In genomic region chr4:124643859-124644258, GRCm38 (mm10) we compare ENCODE assay signal across 36 mouse cellular contexts. TPM values are rescaled to one million over a fixed set of nuclear protein-coding genes. Genes with fewer than 3 reads are reported as not detected.
A peak's percentile ranks its signal among the peaks of the same experiment; 100 is the strongest.
DNase-seq lines count a peak whose midpoint lies in the region; ATAC-seq lines count a peak whose summit lies in the region.
"Had no signal": no experiment of that assay in that cellular context is flagged by ENCODE, and none has a peak within 500 bp of the region (broad histone marks: within the 10 kb centered on the region; RNA-seq: fewer than 3 reads in every experiment).

No protein-coding gene starts in this region.

- H3K9me3 ChIP-seq in heart, embryonic 15.5 days (replicated peaks) = no peaks in the 10 kb centered on the region
- H3K9me3 ChIP-seq in hindbrain, embryonic 13.5 days = no peaks in the 10 kb centered on the region
- H3K9me3 ChIP-seq: embryonic facial prominence, embryonic 10.5 days; embryonic facial prominence, embryonic 13.5 days; forebrain, embryonic 12.5 days; forebrain, embryonic 15.5 days; G1E; hindbrain, embryonic 10.5 days had no signal

- peaks cover 44% of the 10 kb centered on the region for H3K4me1 ChIP-seq in heart, embryonic 15.5 days (replicated peaks)
- peaks cover 35% of the 10 kb centered on the region for H3K4me1 ChIP-seq in hindbrain, embryonic 13.5 days (replicated peaks)

- H3K4me3 ChIP-seq in heart, embryonic 15.5 days = no peak overlapping the region
- no peak overlapping the region for H3K4me3 ChIP-seq in hindbrain, embryonic 13.5 days
- H3K4me3 ChIP-seq: embryonic facial prominence, embryonic 10.5 days; embryonic facial prominence, embryonic 13.5 days; erythroblast, embryonic 14.5 days; forebrain, embryonic 12.5 days; forebrain, embryonic 15.5 days; gastrocnemius, adult 2 months; hindbrain, embryonic 10.5 days had no signal

- no peak overlapping the region for H3K4me2 ChIP-seq in heart, embryonic 15.5 days
- H3K4me2 ChIP-seq in hindbrain, embryonic 13.5 days = no peak overlapping the region
- H3K4me2 ChIP-seq: embryonic facial prominence, embryonic 13.5 days; forebrain, embryonic 12.5 days; forebrain, embryonic 15.5 days; heart, embryonic 11.5 days; hindbrain, embryonic 14.5 days had no signal

- WGBS in heart, embryonic 15.5 days = 56% methylated on average over 9 of the region's 9 CpGs
- 93% methylated on average over 9 of the region's 9 CpGs for WGBS in hindbrain, embryonic 13.5 days

- peak overlapping the region; percentile 61; the same call in 1 of the 2 replicates for H3K27ac ChIP-seq in heart, embryonic 15.5 days
- no peak overlapping the region for H3K27ac ChIP-seq in hindbrain, embryonic 13.5 days
- H3K27ac ChIP-seq: embryonic facial prominence, embryonic 10.5 days; embryonic facial prominence, embryonic 13.5 days; forebrain, embryonic 12.5 days; forebrain, embryonic 15.5 days; gastrocnemius, adult 2 months; hindbrain, embryonic 10.5 days; hindbrain, embryonic 14.5 days; hindbrain, postnatal 0 days had no signal

- no peaks in the 10 kb centered on the region for H3K36me3 ChIP-seq in heart, embryonic 15.5 days
- H3K36me3 ChIP-seq in hindbrain, embryonic 13.5 days = no peaks in the 10 kb centered on the region
- H3K36me3 ChIP-seq: embryonic facial prominence, embryonic 10.5 days; embryonic facial prominence, embryonic 13.5 days; forebrain, embryonic 12.5 days; forebrain, embryonic 15.5 days; G1E; hindbrain, embryonic 10.5 days had no signal

- no peak for DNase-seq in frontal cortex, postnatal 10 days (ENCODE audit: low spot score in 2 of 2)
- no peak for DNase-seq in heart, postnatal 25 days (ENCODE audit: low spot score)
- peak; percentile 7 for DNase-seq in 3T3-L1 (ENCODE audit: low read depth, low spot score)
- DNase-seq: adrenal gland, adult 2 months; adrenal gland, postnatal 14 days; B cell, adult 2 months; cerebellum, adult 11-12 months; cerebellum, adult 8-10 months; cerebellum, postnatal 10 days; cerebellum, postnatal 36 days; embryo, embryonic 11 days; gastrocnemius, adult 2 months; gastrocnemius, postnatal 14 days; heart, adult 11 months; heart, postnatal 10 days; kidney, adult 18-20 months; kidney, adult 9 months had no signal

- H3K9ac ChIP-seq in heart, embryonic 15.5 days = no peak overlapping the region
- H3K9ac ChIP-seq in hindbrain, embryonic 13.5 days = no peak overlapping the region
- H3K9ac ChIP-seq: embryonic facial prominence, embryonic 13.5 days; forebrain, embryonic 12.5 days; forebrain, embryonic 15.5 days; hindbrain, embryonic 14.5 days had no signal

- peaks cover 22% of the 10 kb centered on the region for H3K27me3 ChIP-seq in heart, embryonic 15.5 days
- H3K27me3 ChIP-seq in hindbrain, embryonic 13.5 days = peaks cover 42% of the 10 kb centered on the region
- H3K27me3 ChIP-seq: Patski had no signal

- ATAC-seq in frontal cortex, adult (ENCODE audit: low TSS enrichment) = peak; percentile 53
- no peak for ATAC-seq in heart, embryonic 15.5 days (replicated peaks; ENCODE audit: insufficient number of reproducible peaks, insufficient read depth, low FRiP score, low read depth)
- ATAC-seq in hindbrain, embryonic 13.5 days (ENCODE audit: low FRiP score) = no peak
- ATAC-seq: forebrain, embryonic 15.5 days; hindbrain, postnatal 0 days; inflammation-experienced regulatory T-cells, adult 6 months; intestine, embryonic 16.5 days; Patski had no signal

- intact Hi-C loops in heart, postnatal 25 days (cut with DNase I) = no loop called here

RNA-seq across cellular contexts. Expression of gene Pou3f1, which starts 12.7 kb away (rescaled TPM):
- polyA plus RNA-seq in heart, embryonic 15.5 days (2015; fragmentation: Nextera tagmentation; extraction: Ambion mirVana) = 0.14 and 0.15 TPM in 2 replicates
- under 1 TPM; 0.08 to 0.14 TPM for total RNA-seq in heart, postnatal 25 days (2021)
- polyA plus RNA-seq in hindbrain, embryonic 13.5 days (2015; fragmentation: Nextera tagmentation; extraction: Ambion mirVana) = 9.5 and 11.4 TPM in 2 replicates
- total RNA-seq: CH12.LX had no signal
- polyA plus RNA-seq: G1E; inflammation-experienced regulatory T-cells, adult 6 months had no signal

RNA-seq across cellular contexts. Expression of gene 3100002H09Rik, which starts 33.3 kb away (rescaled TPM):
- 0.14 TPM in 1 of 2 replicates, not detected in the other for polyA plus RNA-seq in heart, embryonic 15.5 days (2015; fragmentation: Nextera tagmentation; extraction: Ambion mirVana)
- not detected for total RNA-seq in heart, postnatal 25 days (2021)
- polyA plus RNA-seq in hindbrain, embryonic 13.5 days (2015; fragmentation: Nextera tagmentation; extraction: Ambion mirVana) = 1.00 TPM in 1 of 2 replicates, not detected in the other
- total RNA-seq: adrenal gland, adult 2 months; adrenal gland, postnatal 14 days; adrenal gland, postnatal 4 days; CH12.LX; gastrocnemius, adult 2 months; gastrocnemius, postnatal 14 days; gastrocnemius, postnatal 4 days; heart, postnatal 10 days had no signal
- polyA plus RNA-seq: adrenal gland, adult 2 months; embryonic facial prominence, embryonic 13.5 days; erythroblast, embryonic 14.5 days; G1E; heart, embryonic 11.5 days; hindbrain, embryonic 10.5 days; hindbrain, embryonic 14.5 days; inflammation-experienced regulatory T-cells, adult 6 months; intestine, embryonic 16.5 days; Patski had no signal

RNA-seq across cellular contexts. Expression of gene Utp11, which starts 49.5 kb away (rescaled TPM):
- polyA plus RNA-seq in heart, embryonic 15.5 days (2015; fragmentation: Nextera tagmentation; extraction: Ambion mirVana) = 42.6 and 47.5 TPM in 2 replicates
- total RNA-seq in heart, postnatal 25 days (2021) = 10 to 100 TPM; 10.8 to 13.2 TPM
- polyA plus RNA-seq in hindbrain, embryonic 13.5 days (2015; fragmentation: Nextera tagmentation; extraction: Ambion mirVana) = 45.1 and 47.9 TPM in 2 replicates

RNA-seq across cellular contexts. Expression of gene Fhl3, which starts 56.6 kb away (rescaled TPM):
- polyA plus RNA-seq in heart, embryonic 15.5 days (2015; fragmentation: Nextera tagmentation; extraction: Ambion mirVana) = 6.2 and 7.5 TPM in 2 replicates
- total RNA-seq in heart, postnatal 25 days (2021) = 10 to 100 TPM; 12.7 to 14.2 TPM
- polyA plus RNA-seq in hindbrain, embryonic 13.5 days (2015; fragmentation: Nextera tagmentation; extraction: Ambion mirVana) = 2.7 and 2.9 TPM in 2 replicates
